Mouse (Mus musculus) lung, postnatal 25 days (tissue): ENCODE results near the gene Upk1a.
A peak's percentile ranks its signal among the peaks of the same experiment; 100 is the strongest.

ENCODE experiments used
- DNase-seq: peaks from one replicate; pipeline ENCODE4 v3.0.0; 2022; ENCODE audit warnings: low spot score

The Upk1a gene

GRCm38 (mm10) chr7:30612654-30613402 lies at the start of gene Upk1a:
TSS of gene Upk1a (minus strand) at chr7:30612847.
- DNase-seq = no peak

GRCm38 (mm10) chr7:30649591-30650540 lies 37.2 kb upstream of the Upk1a start, which contains the start of gene Rbm42:
TSS of gene Rbm42 (minus strand) at chr7:30650317.
- DNase-seq = peak; percentile 100

GRCm38 (mm10) chr7:30639083-30639482 lies 26.4 kb upstream of the Upk1a start:
- DNase-seq = no peak

GRCm38 (mm10) chr7:30636395-30636794 lies 23.7 kb upstream of the Upk1a start:
- DNase-seq = no peak

- DNase-seq = no peak
Observed at GRCm38 (mm10) chr7:30635752-30636151, 23.1 kb upstream of the Upk1a start, which contains the start of gene Etv2. TSS of gene Etv2 (minus strand) at chr7:30635852.

GRCm38 (mm10) chr7:30634621-30635020 lies 22.0 kb upstream of the Upk1a start:
- DNase-seq = peak; percentile 23

- DNase-seq = no peak
Observed at GRCm38 (mm10) chr7:30633762-30634412, 21.2 kb upstream of the Upk1a start.

- no peak for DNase-seq
Observed at GRCm38 (mm10) chr7:30629013-30629412, 16.4 kb upstream of the Upk1a start.

GRCm38 (mm10) chr7:30626647-30627046 lies 14.0 kb upstream of the Upk1a start:
- no peak for DNase-seq

GRCm38 (mm10) chr7:30625530-30626384 lies 13.1 kb upstream of the Upk1a start, which contains the start of gene Cox6b1:
TSS of gene Cox6b1 (minus strand) at chr7:30626151.
- peak; percentile 92 for DNase-seq

- DNase-seq = no peak
Observed at GRCm38 (mm10) chr7:30619202-30619601, 6.6 kb upstream of the Upk1a start.

- no peak for DNase-seq
Observed at GRCm38 (mm10) chr7:30618658-30619057, 6.0 kb upstream of the Upk1a start.

- no peak for DNase-seq
Observed at GRCm38 (mm10) chr7:30615049-30615760, 2.6 kb upstream of the Upk1a start.

- no peak for DNase-seq
Observed at GRCm38 (mm10) chr7:30614454-30614853, 1.8 kb upstream of the Upk1a start.

- DNase-seq = peak; percentile 66
Observed at GRCm38 (mm10) chr7:30613529-30614112, 974 bp upstream of the Upk1a start.

- DNase-seq = no peak
Observed at GRCm38 (mm10) chr7:30610043-30610442, 2.6 kb downstream of the Upk1a start.

GRCm38 (mm10) chr7:30608476-30608875 lies 4.2 kb downstream of the Upk1a start:
- no peak for DNase-seq

GRCm38 (mm10) chr7:30607706-30608309 lies 4.8 kb downstream of the Upk1a start:
- peak; percentile 76 for DNase-seq

GRCm38 (mm10) chr7:30604944-30605343 lies 7.7 kb downstream of the Upk1a start:
- DNase-seq = no peak

- no peak for DNase-seq
Observed at GRCm38 (mm10) chr7:30604424-30604823, 8.2 kb downstream of the Upk1a start.
